Mouse (Mus musculus): Measurements from ENCODE around the gene Gripap1.
A peak's percentile ranks its signal among the peaks of the same experiment; 100 is the strongest.
"Not testable (repeated sequence)": the region's sequence is repeated elsewhere in the genome, so short reads cannot be mapped to it uniquely, and the experiment has no call there.

Gripap1 gene

GRCm38 (mm10) chrX:7778450-7779244 is 10.9 kb upstream of the Gripap1 start:
- no peak for DNase-seq (ENCODE audit: low spot score in 2 of 2)

- DNase-seq (ENCODE audit: low spot score in 2 of 2), result no peak
These were observed 10.3 kb upstream of the Gripap1 start for GRCm38 (mm10) chrX:7779294-7779693.

GRCm38 (mm10) chrX:7782603-7783092 is 6.9 kb upstream of the Gripap1 start:
- no peak for DNase-seq (ENCODE audit: low spot score in 2 of 2)

- no peak for DNase-seq (ENCODE audit: low spot score in 2 of 2)
These were observed 744 bp downstream of the Gripap1 start for GRCm38 (mm10) chrX:7790309-7790708.

- no peak for DNase-seq (ENCODE audit: low spot score in 2 of 2)
These were observed 3.8 kb downstream of the Gripap1 start for GRCm38 (mm10) chrX:7793361-7793760.

- DNase-seq (ENCODE audit: low spot score in 2 of 2), result no peak
These were observed 5.5 kb downstream of the Gripap1 start for GRCm38 (mm10) chrX:7795016-7795415.

GRCm38 (mm10) chrX:7797327-7797726 is 7.8 kb downstream of the Gripap1 start:
- no peak for DNase-seq (ENCODE audit: low spot score in 2 of 2)

- DNase-seq (ENCODE audit: low spot score in 2 of 2), result not testable (repeated sequence)
These were observed 12.6 kb downstream of the Gripap1 start for GRCm38 (mm10) chrX:7802157-7802556.

- not testable (repeated sequence) for DNase-seq (ENCODE audit: low spot score in 2 of 2)
These were observed 25.5 kb downstream of the Gripap1 start for GRCm38 (mm10) chrX:7815016-7815415.

- no peak for DNase-seq (ENCODE audit: low spot score in 2 of 2)
These were observed 32.6 kb downstream of the Gripap1 start, which contains the start of gene Kcnd1 for GRCm38 (mm10) chrX:7821865-7822779. TSS of gene Kcnd1 (plus strand) at chrX:7822289.

- no peak for DNase-seq (ENCODE audit: low spot score in 2 of 2)
These were observed 47.6 kb downstream of the Gripap1 start for GRCm38 (mm10) chrX:7837146-7837545.

GRCm38 (mm10) chrX:7840842-7841162 is 51.2 kb downstream of the Gripap1 start:
- DNase-seq (ENCODE audit: low spot score in 2 of 2), result no peak

GRCm38 (mm10) chrX:7841163-7842162 is 51.9 kb downstream of the Gripap1 start, which contains the start of gene Otud5:
TSS of gene Otud5 (plus strand) at chrX:7841364.
- peak; percentile 72 to 91 for DNase-seq (ENCODE audit: low spot score in 2 of 2)

GRCm38 (mm10) chrX:7842318-7842717 is 52.8 kb downstream of the Gripap1 start:
- DNase-seq (ENCODE audit: low spot score in 2 of 2), result no peak

GRCm38 (mm10) chrX:7847845-7848244 is 58.3 kb downstream of the Gripap1 start:
- DNase-seq (ENCODE audit: low spot score in 2 of 2), result no peak

GRCm38 (mm10) chrX:7854578-7854977 is 65.0 kb downstream of the Gripap1 start:
- no peak for DNase-seq (ENCODE audit: low spot score in 2 of 2)

- DNase-seq (ENCODE audit: low spot score in 2 of 2), result no peak
These were observed 69.7 kb downstream of the Gripap1 start for GRCm38 (mm10) chrX:7859191-7859753.

GRCm38 (mm10) chrX:7863181-7863580 is 73.6 kb downstream of the Gripap1 start:
- no peak for DNase-seq (ENCODE audit: low spot score in 2 of 2)

- no peak for DNase-seq (ENCODE audit: low spot score in 2 of 2)
These were observed 75.0 kb downstream of the Gripap1 start for GRCm38 (mm10) chrX:7864551-7864950.

GRCm38 (mm10) chrX:7865343-7865742 is 75.8 kb downstream of the Gripap1 start:
- no peak for DNase-seq (ENCODE audit: low spot score in 2 of 2)

- no peak for DNase-seq (ENCODE audit: low spot score in 2 of 2)
These were observed 76.2 kb downstream of the Gripap1 start for GRCm38 (mm10) chrX:7865786-7866185.

Data from urinary bladder, adult 18-20 months (tissue).